Mouse (Mus musculus) gonadal fat pad, adult 2 months (tissue): Measurements from ENCODE around the gene Fndc3b. TPM values are rescaled to one million over a fixed set of nuclear protein-coding genes. Genes with fewer than 3 reads are reported as not detected.

Experiments used
- DNase-seq: peaks from one replicate; pipeline ENCODE4 v3.0.0-alpha.2; 2012; ENCODE audit warnings: low read depth
- polyA plus RNA-seq: library from polyadenylated mRNA; depleted of rRNA; stranded (reverse); fragments of >200 nt; gene quantifications from 2 replicates; pipeline ENCODE4 v1.2.3, GENCODE M21; 2012

Fndc3b gene
- polyA plus RNA-seq, 1 experiment, result 30.1 TPM

DNA sequence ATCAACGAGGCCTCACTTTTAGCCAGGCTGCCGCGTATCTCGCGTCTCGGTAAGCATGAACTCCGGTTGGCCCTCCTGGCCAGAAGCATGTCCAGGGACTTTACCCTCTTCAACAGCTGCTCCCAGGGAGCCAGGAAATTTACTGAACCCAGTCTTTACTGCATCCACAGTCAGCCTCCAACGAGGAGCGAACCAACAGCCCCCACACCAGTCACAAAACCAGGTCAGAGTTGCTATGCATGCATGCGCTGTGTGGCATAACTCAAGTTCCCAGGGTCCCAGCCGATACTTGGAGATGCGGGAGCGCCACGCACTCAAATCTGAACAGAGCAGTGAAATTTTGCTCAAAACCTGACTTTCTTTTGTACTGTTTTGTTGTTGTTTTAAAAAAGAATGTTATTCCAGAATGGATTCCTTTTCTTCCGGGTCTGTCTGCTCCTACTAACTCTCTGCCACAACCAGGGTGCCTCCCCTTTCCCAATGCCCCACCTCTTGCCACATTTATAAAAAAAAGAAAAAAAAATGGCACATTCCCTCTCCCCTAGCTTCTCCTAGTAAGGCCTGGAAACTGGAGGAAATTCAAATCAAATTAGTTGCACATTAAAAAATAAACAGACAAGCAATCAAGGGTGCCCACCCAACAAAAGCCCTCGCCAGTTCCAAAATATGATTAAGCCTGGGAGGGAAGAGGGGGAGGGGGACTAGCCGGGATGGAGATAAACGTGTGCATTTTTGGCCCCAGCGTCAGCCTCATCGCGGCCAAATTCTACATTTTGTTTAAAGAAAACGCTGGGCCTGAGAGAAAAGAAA, 1.8 kb downstream of the Fndc3b start:
- no peak for DNase-seq

- DNase-seq, result no peak
These were observed 2.5 kb downstream of the Fndc3b start for GRCm38 (mm10) chr3:27708581-27708980.

GRCm38 (mm10) chr3:27705761-27706160, 5.3 kb downstream of the Fndc3b start:
- no peak for DNase-seq

DNA sequence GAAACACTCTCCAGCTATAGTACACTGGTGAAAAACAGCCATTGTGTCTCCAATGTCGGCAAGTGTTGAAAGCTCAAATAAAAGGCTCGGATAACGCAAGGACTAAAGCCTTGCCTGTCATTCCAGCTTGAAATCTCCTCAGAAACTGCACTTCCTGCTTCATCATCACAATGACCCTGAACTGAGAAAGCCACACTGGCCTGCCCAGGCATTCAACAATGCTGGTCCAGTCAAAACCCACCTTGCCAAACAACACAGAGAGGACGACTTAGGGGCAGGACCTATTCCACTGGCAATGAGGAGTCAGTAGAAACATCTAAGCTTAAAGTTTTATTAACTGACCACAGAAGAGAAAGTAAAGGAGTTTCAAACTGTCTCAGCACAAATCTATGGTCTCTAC, 6.1 kb downstream of the Fndc3b start:
- DNase-seq, result no peak

- no peak for DNase-seq
These were observed 6.5 kb downstream of the Fndc3b start for GRCm38 (mm10) chr3:27704641-27705040.

GRCm38 (mm10) chr3:27703531-27703930, 7.6 kb downstream of the Fndc3b start:
- no peak for DNase-seq

DNA sequence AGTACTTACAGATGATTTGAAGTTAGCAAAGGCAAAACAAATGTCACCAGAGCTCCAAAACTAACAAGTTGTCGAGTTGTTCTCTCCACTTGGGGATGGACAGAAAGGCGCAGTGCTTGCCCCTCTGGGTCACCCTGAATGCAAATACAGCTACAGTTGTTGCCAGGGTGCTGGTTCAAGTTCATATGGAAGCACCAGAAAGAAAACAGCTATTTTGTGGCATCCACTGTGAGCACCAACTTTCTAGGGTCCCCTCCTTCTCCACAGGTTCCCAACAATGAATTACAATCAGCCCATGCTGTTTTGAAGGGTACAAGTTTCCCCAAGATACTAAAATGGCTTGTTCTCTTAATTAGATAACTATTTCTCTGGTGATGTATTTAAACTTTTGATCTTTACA, 8.0 kb downstream of the Fndc3b start:
- DNase-seq, result no peak

GRCm38 (mm10) chr3:27698671-27699070, 12.4 kb downstream of the Fndc3b start:
- DNase-seq, result no peak

DNA sequence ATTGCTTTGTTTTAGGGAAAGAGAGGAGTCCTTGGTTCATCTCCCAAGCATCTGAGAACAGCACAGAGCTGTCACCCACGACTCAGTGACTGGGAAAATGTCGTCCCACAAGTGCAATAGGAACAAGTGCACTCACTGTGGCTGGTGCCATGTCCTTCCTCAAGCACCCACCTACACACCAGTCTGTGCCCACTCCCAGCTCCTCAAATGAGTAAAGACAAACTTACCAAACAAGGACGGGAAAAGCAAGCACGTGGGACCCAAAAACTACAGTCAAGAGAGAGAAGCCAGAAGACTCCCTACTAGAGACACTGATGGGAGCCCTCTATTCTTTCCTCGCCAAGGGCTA, 14.7 kb downstream of the Fndc3b start:
- no peak for DNase-seq

DNA sequence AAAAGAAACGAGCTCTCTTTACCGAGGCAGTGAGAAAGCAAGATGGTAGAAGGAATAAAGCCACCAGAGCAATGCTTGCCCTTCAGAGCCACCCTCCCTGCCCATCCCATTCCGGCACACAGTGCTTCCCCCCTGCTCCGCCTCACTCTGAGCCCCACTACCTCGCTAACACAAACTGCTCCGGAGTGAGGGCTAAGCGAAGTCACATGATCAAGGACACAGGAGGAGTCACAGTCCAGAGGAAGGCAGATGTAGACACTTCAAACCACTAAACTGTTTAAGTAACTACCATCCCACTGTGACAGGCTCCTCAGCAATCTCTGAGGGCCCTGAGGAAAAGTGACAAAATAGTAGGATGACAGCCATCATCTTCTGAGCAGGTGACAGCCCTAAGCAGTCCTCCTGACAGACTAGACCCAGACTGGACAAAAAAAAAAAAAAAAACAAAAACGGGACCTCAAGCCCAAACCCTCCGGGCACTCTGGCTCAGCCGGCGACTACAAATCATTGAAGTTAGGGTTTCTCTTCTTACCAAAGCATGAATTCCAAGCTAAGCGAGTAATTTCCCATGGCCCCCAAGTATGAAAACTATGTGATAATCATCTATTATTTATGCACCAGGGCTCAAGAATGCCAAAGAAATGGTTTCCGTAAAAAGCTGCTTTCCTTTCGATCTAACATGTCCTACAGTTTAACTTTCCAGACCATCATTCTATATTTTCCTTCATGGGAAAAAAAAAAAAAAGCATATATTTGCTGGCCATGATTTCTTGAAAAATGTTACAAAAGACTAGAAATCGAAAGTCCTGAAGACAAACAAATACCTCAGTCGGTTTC, 15.3 kb downstream of the Fndc3b start:
- no peak for DNase-seq

GRCm38 (mm10) chr3:27694586-27694985, 16.5 kb downstream of the Fndc3b start:
- no peak for DNase-seq

DNA sequence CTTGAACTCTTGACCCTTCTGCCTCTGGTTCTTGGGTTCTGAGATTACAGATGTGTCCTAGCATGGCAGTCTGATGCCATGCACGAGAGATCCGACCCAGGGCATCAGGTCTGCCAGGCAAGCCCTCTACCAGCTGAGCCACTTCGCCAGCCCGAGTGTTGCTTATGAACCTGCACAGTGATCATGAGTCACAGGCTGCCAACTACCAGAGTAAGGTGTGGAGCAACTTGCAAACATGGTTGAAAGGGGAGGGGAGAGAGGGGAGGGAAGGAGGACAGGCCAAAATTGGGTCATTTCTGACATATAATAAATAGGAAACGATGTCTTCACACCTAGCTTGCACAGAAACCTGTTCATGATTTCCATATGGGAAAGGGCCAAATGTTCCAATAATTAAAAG, 17.0 kb downstream of the Fndc3b start:
- DNase-seq, result no peak

- no peak for DNase-seq
These were observed 19.5 kb downstream of the Fndc3b start for GRCm38 (mm10) chr3:27691486-27692160.

- no peak for DNase-seq
These were observed 21.1 kb downstream of the Fndc3b start for GRCm38 (mm10) chr3:27690030-27690429.

- DNase-seq, result no peak
These were observed 21.8 kb downstream of the Fndc3b start for GRCm38 (mm10) chr3:27689149-27689865.

DNA sequence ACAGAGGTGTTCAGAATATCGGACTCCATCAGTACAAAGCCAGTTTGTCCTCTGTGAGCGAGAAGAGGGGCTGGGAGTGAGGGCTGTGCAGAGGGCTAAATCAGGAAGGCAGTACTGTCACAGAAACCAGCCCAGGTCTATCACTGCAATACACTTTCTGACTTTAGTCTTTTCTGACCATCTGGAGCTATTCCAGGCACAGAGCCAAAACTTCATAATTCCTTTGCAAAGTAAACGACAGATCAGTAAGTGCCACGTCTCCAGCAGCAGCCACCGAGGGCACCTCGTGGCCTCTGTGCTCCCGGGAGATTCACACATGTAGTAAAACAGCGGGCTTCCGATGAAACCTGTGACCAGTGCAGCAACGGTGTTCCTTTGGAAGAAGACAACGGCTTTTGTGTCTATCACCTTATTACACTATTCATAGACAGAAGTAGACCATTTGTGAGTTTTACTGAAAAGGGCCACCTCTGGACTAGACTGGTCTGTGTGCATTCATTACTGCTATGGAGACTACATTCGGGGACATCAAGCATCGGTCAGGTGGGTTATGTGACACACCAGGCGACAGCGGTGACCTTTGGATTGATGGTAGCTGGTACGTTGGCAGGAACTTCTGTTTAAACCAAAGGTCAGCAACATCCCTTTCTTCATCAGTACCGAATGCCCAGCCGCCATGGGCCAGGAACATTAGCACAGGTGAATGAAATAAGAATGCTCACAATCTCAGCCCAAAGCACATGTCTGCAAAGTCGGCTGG, 24.2 kb downstream of the Fndc3b start:
- no peak for DNase-seq

GRCm38 (mm10) chr3:27685650-27686208, 25.4 kb downstream of the Fndc3b start:
- no peak for DNase-seq

- no peak for DNase-seq
These were observed 26.0 kb downstream of the Fndc3b start for GRCm38 (mm10) chr3:27685134-27685533.

GRCm38 (mm10) chr3:27683374-27683773, 27.7 kb downstream of the Fndc3b start:
- DNase-seq, result no peak

GRCm38 (mm10) chr3:27677574-27677973, 33.5 kb downstream of the Fndc3b start:
- DNase-seq, result no peak

GRCm38 (mm10) chr3:27673660-27674059, 37.4 kb downstream of the Fndc3b start:
- no peak for DNase-seq
